Mouse (Mus musculus) small intestine, adult 2 months (tissue): ENCODE measurements around the gene Ggt1. TPM values are rescaled to one million over a fixed set of nuclear protein-coding genes. Genes with fewer than 3 reads are reported as not detected.

ENCODE experiments used
- H3K27ac ChIP-seq: fragments of 200-500 bp; 2 replicates; pipeline ENCODE4 v1.5.1; 2012; ENCODE audit warnings: low read depth, low read length, control low read depth, inconsistent platforms; ENCODE audit not compliant: insufficient read depth
- H3K27me3 ChIP-seq: fragments of 200-500 bp; 2 replicates; pipeline ENCODE4 v1.6.1; 2012; ENCODE audit warnings: mild to moderate bottlenecking, moderate library complexity, low read length, inconsistent platforms; ENCODE audit not compliant: control insufficient read depth, insufficient read depth
- H3K36me3 ChIP-seq: fragments of 200-500 bp; 2 replicates; pipeline ENCODE4 v1.6.1; 2012; ENCODE audit warnings: mild to moderate bottlenecking, low read length, control low read depth, inconsistent platforms; ENCODE audit not compliant: control insufficient read depth, insufficient read depth
- H3K4me1 ChIP-seq: fragments of 200-500 bp; 2 replicates; pipeline ENCODE4 v1.6.1; 2012; ENCODE audit warnings: low read length, inconsistent platforms, mixed read lengths; ENCODE audit not compliant: control insufficient read depth, insufficient read depth, insufficient read length
- H3K4me3 ChIP-seq: fragments of 200-500 bp; 2 replicates; pipeline ENCODE4 v1.5.1; 2012; ENCODE audit warnings: low read depth, mild to moderate bottlenecking, control low read depth, inconsistent platforms, low read length, moderate library complexity
- CTCF ChIP-seq: fragments of 200-500 bp; IDR thresholded peaks from 2 replicates; pipeline ENCODE4 v1.5.1; 2012; ENCODE audit warnings: low read depth, mild to moderate bottlenecking, control low read depth, inconsistent platforms, low read length, moderate library complexity, mixed read lengths; ENCODE audit not compliant: insufficient replicate concordance, insufficient read length; ENCODE audit errors: extremely low read depth
- POLR2A ChIP-seq: fragments of 200-500 bp; IDR thresholded peaks from 2 replicates; pipeline ENCODE4 v1.6.1; 2012; ENCODE audit warnings: low read depth, mild to moderate bottlenecking, control low read depth, inconsistent platforms, low read length, moderate library complexity
- WGBS: fragments of 180-500 bp; shearing (Covaris S2); methylation state at CpG from one replicate; pipeline ENCODE4 v1.1.7; 2018; 5-methylcytosine and 5-hydroxymethylcytosine counted together
- polyA plus RNA-seq: library from polyadenylated mRNA; depleted of rRNA; stranded (reverse); fragments of >200 nt; gene quantifications from 2 replicates; pipeline ENCODE4 v1.2.3, GENCODE M21; 2012; rRNA removed

Gene Ggt1
- 454 and 722 TPM in 2 replicates for polyA plus RNA-seq

DNA sequence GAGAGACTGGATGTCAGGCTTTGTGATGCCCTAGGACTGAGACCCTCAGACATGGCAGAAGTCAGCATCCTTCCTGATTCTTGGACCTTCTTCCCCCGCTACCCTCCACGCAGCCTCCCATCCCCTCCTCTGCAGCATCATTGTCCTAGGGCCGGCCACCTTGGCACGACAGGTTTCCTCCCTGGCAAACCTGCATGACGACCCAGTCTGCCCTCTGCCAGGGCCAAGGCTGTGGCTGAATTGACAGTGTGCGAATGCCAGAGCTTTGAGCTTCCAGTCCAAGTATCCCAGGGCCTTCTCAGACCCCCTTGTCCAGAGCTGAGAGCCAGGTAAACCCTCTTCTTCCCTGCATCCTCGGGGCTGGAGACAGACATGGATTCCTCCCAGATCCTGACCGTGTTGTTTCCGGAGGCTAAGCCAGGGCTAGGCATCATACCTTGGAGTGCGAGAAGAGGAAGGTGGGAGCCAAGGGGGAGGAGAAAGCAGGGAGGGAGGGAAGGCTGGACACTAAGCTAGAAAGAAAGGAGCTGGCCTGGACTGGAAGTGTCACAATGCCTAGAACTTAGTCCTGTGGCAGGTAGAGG is at the start of gene Ggt1:
Gene Ggt1 (plus strand): TSS at position 534 of the 584 bp plus-strand sequence.
- peaks cover 13% of the 10 kb centered on the region for H3K4me1 ChIP-seq
- TF ChIP-seq CTCF (no peak), POLR2A (no peak)
- no peaks in the 10 kb centered on the region for H3K36me3 ChIP-seq
- peak within 1 kb of the TSS; percentile 58 for H3K4me3 ChIP-seq
- H3K27me3 ChIP-seq, result peaks cover 20% of the 10 kb centered on the region
- no peak within 1 kb of the TSS for H3K27ac ChIP-seq
- WGBS, result 73% methylated on average over 10 of the region's 10 CpGs

DNA sequence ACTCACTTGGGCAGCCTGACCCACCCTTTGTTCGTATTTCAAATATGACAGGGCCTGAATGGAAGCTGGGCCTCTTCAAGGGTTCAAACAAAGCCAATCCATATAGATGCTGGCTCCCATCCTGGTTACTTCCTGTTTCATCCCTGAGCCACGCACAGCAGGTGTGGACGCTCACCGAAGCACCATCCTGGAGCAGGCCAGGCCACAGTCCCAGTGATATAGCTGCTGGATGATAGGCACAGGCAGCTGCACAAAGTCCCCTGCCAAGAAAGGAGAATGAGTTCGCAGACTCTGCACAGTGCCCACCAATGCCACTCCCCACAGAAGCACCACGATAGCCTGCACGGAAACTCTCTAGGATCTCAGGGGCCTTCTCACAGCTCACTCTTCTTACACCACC is 49.5 kb upstream of the Ggt1 start:
- 36% methylated on average over 7 of the region's 7 CpGs for WGBS
- no peaks in the 10 kb centered on the region for H3K27me3 ChIP-seq
- H3K36me3 ChIP-seq, result peaks cover 52% of the 10 kb centered on the region
- TF ChIP-seq POLR2A, result no peak
- TF ChIP-seq CTCF, result no peak
- peaks cover 24% of the 10 kb centered on the region for H3K4me1 ChIP-seq
- H3K4me3 ChIP-seq, result peak overlapping the region; percentile 37
- H3K27ac ChIP-seq, result peak overlapping the region; percentile 96

DNA sequence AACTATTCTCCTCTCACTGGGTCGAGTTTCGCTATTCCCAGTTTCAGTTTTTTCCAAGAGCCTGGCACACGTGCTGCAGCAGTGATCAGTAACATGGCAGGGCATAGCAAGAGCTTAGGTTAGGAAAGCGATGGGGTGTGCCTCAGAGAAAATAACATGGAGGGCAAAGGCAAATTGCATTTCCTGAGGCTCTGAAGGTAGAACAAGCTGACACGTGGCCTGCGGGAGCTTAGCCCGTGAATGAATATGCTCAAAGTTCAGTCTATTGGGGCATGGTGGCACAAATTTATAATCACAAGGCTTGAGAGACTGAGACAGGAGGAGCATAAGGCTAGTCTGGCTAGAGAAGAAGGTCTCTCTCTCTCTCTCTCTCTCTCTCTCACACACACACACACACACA is 48.6 kb upstream of the Ggt1 start:
- TF ChIP-seq CTCF, result no peak
- no peak for TF ChIP-seq POLR2A
- peaks cover 24% of the 10 kb centered on the region for H3K4me1 ChIP-seq
- WGBS, result 32% methylated on average over 7 of the region's 7 CpGs
- peak overlapping the region; percentile 37; the same call in 1 of the 2 replicates for H3K4me3 ChIP-seq
- peaks cover 43% of the 10 kb centered on the region for H3K36me3 ChIP-seq
- no peaks in the 10 kb centered on the region for H3K27me3 ChIP-seq
- H3K27ac ChIP-seq, result peak overlapping the region; percentile 96

DNA sequence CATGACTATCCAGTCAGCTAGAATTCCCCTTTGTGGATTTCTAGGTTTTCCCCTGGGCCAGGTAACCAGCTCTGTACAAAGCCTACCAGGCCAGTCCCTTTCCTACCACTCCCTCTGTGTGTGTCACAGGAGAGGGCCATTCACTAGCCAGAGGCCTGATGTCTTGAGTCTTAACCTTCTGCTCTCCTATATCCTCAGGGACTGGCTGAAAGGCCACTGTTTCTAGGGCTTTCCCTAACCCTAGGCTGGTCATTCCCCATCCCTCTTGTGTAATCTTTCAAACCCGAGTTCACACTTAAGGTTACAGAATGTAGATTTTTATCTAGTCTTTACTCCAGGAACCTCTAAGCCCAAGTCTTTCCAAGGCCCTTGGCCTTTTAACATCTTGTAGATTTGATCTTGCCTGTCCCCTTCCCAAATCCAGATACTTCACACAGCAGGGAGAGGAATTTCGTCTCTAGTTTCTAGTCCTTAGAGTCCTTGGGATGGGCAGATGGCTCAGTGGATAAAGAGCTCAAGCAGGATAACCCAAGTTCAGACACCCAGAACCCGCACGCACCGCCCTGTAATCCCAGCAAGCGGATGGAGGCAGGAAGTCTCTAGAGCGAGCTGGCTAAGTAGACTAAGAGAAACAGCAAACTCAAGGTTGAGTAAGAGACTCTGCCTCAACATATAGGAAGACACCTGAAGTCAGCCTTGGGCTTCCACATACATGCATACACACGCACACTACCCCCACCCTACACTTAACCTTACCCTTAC is 47.9 kb upstream of the Ggt1 start:
- TF ChIP-seq CTCF (no peak), POLR2A (no peak; the same call in 1 of the 2 replicates)
- Histone ChIP-seq H3K4me1 (peaks cover 24% of the 10 kb centered on the region), H3K27me3 (no peaks in the 10 kb centered on the region), H3K4me3 (peak overlapping the region; percentile 15; the same call in 1 of the 2 replicates), H3K36me3 (peaks cover 36% of the 10 kb centered on the region), H3K27ac (peak overlapping the region; percentile 96)
- 64% methylated on average over 8 of the region's 8 CpGs for WGBS

DNA sequence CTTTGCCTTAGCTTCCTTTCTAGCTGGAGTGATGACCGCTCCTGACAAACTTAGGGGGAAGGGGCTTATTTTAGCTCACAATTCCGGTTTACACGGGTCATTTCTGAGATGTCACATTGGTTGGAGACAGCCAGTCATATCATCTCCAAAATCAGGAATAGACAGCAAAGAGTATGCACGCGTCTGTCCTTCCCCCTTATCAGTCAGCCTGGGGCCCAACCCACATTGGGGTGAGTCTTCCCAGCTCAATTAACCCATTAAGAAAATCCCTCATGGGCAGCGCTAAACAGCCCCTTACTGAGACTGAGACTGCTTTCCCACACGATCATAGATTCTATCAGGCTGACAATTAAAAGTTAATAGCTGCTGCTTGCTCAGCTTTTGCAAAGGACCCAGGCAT is 47.0 kb upstream of the Ggt1 start:
- peak overlapping the region; percentile 96 for H3K27ac ChIP-seq

DNA sequence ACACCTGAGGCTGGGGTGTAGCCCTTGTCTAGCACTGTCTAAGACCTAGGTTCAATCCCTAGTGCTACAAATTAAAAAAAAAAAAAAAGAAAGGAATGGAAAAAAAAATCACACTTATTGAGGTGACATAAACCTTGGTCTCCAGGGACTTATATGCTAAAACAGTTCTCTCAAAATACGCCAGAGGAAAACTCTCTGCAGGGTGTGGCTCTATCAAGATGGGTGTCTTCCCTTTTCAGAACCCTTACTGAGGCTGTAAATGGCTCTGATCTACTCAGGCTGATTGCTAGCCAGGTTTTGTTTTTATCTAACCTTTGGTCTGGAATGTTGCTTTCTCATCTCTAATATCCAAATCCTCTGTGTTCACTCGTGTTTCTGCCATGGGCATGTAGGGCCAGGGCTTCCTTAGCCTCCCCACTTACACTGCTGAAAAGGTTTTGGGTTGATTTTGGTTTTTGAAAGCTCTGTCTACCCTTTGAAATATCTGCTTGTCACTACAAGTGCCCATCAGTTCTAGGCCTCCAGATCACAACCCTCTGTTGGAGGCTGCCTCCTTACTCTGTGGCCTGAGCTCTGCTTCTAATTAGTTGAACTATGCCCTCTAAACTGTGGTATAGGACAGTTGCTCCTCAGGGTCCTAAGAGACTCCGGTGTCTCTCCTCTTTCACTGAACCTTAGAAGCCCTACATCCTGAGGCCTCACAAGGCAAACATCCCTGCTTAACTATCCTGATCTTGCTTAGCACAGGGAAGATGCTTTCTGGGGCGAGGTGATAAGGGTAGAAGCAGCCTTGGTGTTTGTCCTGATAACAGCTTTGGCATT is 46.0 kb upstream of the Ggt1 start:
- H3K27ac ChIP-seq, result peak overlapping the region; percentile 96

More for the DNA sequence above, 47.0 kb upstream of the Ggt1 start:
- Histone ChIP-seq H3K4me3 (peak overlapping the region; percentile 15; the same call in 1 of the 2 replicates), H3K36me3 (peaks cover 28% of the 10 kb centered on the region), H3K27me3 (no peaks in the 10 kb centered on the region), H3K4me1 (peaks cover 28% of the 10 kb centered on the region)
- TF ChIP-seq POLR2A, result no peak
- TF ChIP-seq CTCF, result no peak
- WGBS, result 32% methylated on average over 7 of the region's 7 CpGs

More for the DNA sequence above, 46.0 kb upstream of the Ggt1 start:
- Histone ChIP-seq H3K36me3 (peaks cover 23% of the 10 kb centered on the region), H3K4me3 (peak overlapping the region; percentile 37), H3K27me3 (no peaks in the 10 kb centered on the region), H3K4me1 (peaks cover 28% of the 10 kb centered on the region)
- TF ChIP-seq CTCF (no peak), POLR2A (no peak)
- 29% methylated on average over 4 of the region's 4 CpGs for WGBS
